Mouse (Mus musculus): ENCODE measurements at regions not wholly inside any gene's neighbourhood (a gene's known extent, or its start where the extent isn't known, plus 50 kb on each side); places are given as distances from the start of the nearest gene placed in this dataset.

- DNase-seq (ENCODE audit: extremely low read depth, low read depth, low spot score) = no peak
- no peak for TF ChIP-seq POLR2A (IDR thresholded peaks at IDR 0.05; ENCODE audit: extremely low read depth, insufficient read depth, low read length)
- no peak for TF ChIP-seq CTCF (IDR thresholded peaks at IDR 0.05; ENCODE audit: low read depth, low read length)
- Histone ChIP-seq H3K27ac (replicated peaks; ENCODE audit: insufficient read depth, low read depth, low read length) (no peak overlapping the region), H3K79me2 (ENCODE audit: control insufficient read depth, insufficient read depth, low read length) (no peaks in the 10 kb centered on the region), H3K4me1 (ENCODE audit: control insufficient read depth, insufficient read depth, low read length) (no peaks in the 10 kb centered on the region), H3K4me3 (ENCODE audit: insufficient read depth, low read depth, low read length) (no peak overlapping the region), H3K9ac (ENCODE audit: low read depth, low read length) (no peak overlapping the region), H3K27me3 (ENCODE audit: control insufficient read depth, insufficient read depth, low read length) (no peaks in the 10 kb centered on the region), H3K36me3 (ENCODE audit: control insufficient read depth, insufficient read depth, low read length) (no peaks in the 10 kb centered on the region)
- whole genome bisulfite sequencing = 82% methylated on average over 5 of the region's 5 CpGs
Measured at GRCm38 (mm10) chr9:47353972-47354371, 176.0 kb upstream of the Cadm1 start.

- no peaks in the 10 kb centered on the region for H3K36me3 ChIP-seq (ENCODE audit: control insufficient read depth, insufficient read depth, low read length)
- no peak overlapping the region for H3K4me3 ChIP-seq (ENCODE audit: insufficient read depth, low read depth, low read length)
- no peak overlapping the region for H3K9ac ChIP-seq (ENCODE audit: low read depth, low read length)
- H3K27me3 ChIP-seq (ENCODE audit: control insufficient read depth, insufficient read depth, low read length) = no peaks in the 10 kb centered on the region
- no peaks in the 10 kb centered on the region for H3K4me1 ChIP-seq (ENCODE audit: control insufficient read depth, insufficient read depth, low read length)
- TF ChIP-seq CTCF (IDR thresholded peaks at IDR 0.05; ENCODE audit: low read depth, low read length) (no peak), POLR2A (IDR thresholded peaks at IDR 0.05; ENCODE audit: extremely low read depth, insufficient read depth, low read length) (no peak)
- 84% methylated on average over 2 of the region's 2 CpGs for WGBS
- no peak for DNase-seq (ENCODE audit: extremely low read depth, low read depth, low spot score)
- H3K27ac ChIP-seq (replicated peaks; ENCODE audit: insufficient read depth, low read depth, low read length) = no peak overlapping the region
- H3K79me2 ChIP-seq (ENCODE audit: control insufficient read depth, insufficient read depth, low read length) = no peaks in the 10 kb centered on the region
Measured at GRCm38 (mm10) chr9:47354423-47354822, 175.6 kb upstream of the Cadm1 start.

- no peaks in the 10 kb centered on the region for H3K4me1 ChIP-seq (ENCODE audit: control insufficient read depth, insufficient read depth, low read length)
- no peak overlapping the region for H3K27ac ChIP-seq (replicated peaks; ENCODE audit: insufficient read depth, low read depth, low read length)
- no peak for TF ChIP-seq CTCF (IDR thresholded peaks at IDR 0.05; ENCODE audit: low read depth, low read length)
- no peak for TF ChIP-seq POLR2A (IDR thresholded peaks at IDR 0.05; ENCODE audit: extremely low read depth, insufficient read depth, low read length)
- no peaks in the 10 kb centered on the region for H3K27me3 ChIP-seq (ENCODE audit: control insufficient read depth, insufficient read depth, low read length)
- H3K36me3 ChIP-seq (ENCODE audit: control insufficient read depth, insufficient read depth, low read length) = no peaks in the 10 kb centered on the region
- 84% methylated on average over 9 of the region's 9 CpGs for WGBS
- H3K4me3 ChIP-seq (ENCODE audit: insufficient read depth, low read depth, low read length) = no peak overlapping the region
- H3K79me2 ChIP-seq (ENCODE audit: control insufficient read depth, insufficient read depth, low read length) = no peaks in the 10 kb centered on the region
- no peak overlapping the region for H3K9ac ChIP-seq (ENCODE audit: low read depth, low read length)
- DNase-seq (ENCODE audit: extremely low read depth, low read depth, low spot score) = no peak
Measured at GRCm38 (mm10) chr9:47354866-47355265, 175.1 kb upstream of the Cadm1 start.

GRCm38 (mm10) chr9:47357756-47358399, 172.1 kb upstream of the Cadm1 start:
- no peak for TF ChIP-seq POLR2A (IDR thresholded peaks at IDR 0.05; ENCODE audit: extremely low read depth, insufficient read depth, low read length)
- TF ChIP-seq CTCF (IDR thresholded peaks at IDR 0.05; ENCODE audit: low read depth, low read length) = no peak
- 60% methylated on average over 17 of the region's 17 CpGs for WGBS
- Histone ChIP-seq H3K4me1 (ENCODE audit: control insufficient read depth, insufficient read depth, low read length) (no peaks in the 10 kb centered on the region), H3K27ac (replicated peaks; ENCODE audit: insufficient read depth, low read depth, low read length) (no peak overlapping the region), H3K36me3 (ENCODE audit: control insufficient read depth, insufficient read depth, low read length) (no peaks in the 10 kb centered on the region), H3K4me3 (ENCODE audit: insufficient read depth, low read depth, low read length) (no peak overlapping the region), H3K79me2 (ENCODE audit: control insufficient read depth, insufficient read depth, low read length) (no peaks in the 10 kb centered on the region), H3K27me3 (ENCODE audit: control insufficient read depth, insufficient read depth, low read length) (no peaks in the 10 kb centered on the region), H3K9ac (ENCODE audit: low read depth, low read length) (no peak overlapping the region)
- DNase-seq (ENCODE audit: extremely low read depth, low read depth, low spot score) = no peak

- Histone ChIP-seq H3K27me3 (ENCODE audit: control insufficient read depth, insufficient read depth, low read length) (no peaks in the 10 kb centered on the region), H3K79me2 (ENCODE audit: control insufficient read depth, insufficient read depth, low read length) (no peaks in the 10 kb centered on the region), H3K4me1 (ENCODE audit: control insufficient read depth, insufficient read depth, low read length) (no peaks in the 10 kb centered on the region), H3K36me3 (ENCODE audit: control insufficient read depth, insufficient read depth, low read length) (no peaks in the 10 kb centered on the region), H3K27ac (replicated peaks; ENCODE audit: insufficient read depth, low read depth, low read length) (no peak overlapping the region), H3K4me3 (ENCODE audit: insufficient read depth, low read depth, low read length) (no peak overlapping the region), H3K9ac (ENCODE audit: low read depth, low read length) (no peak overlapping the region)
- 89% methylated on average over 4 of the region's 4 CpGs for WGBS
- no peak for DNase-seq (ENCODE audit: extremely low read depth, low read depth, low spot score)
- TF ChIP-seq POLR2A (IDR thresholded peaks at IDR 0.05; ENCODE audit: extremely low read depth, insufficient read depth, low read length) (no peak), CTCF (IDR thresholded peaks at IDR 0.05; ENCODE audit: low read depth, low read length) (no peak)
Measured at GRCm38 (mm10) chr9:47358400-47358767, 171.6 kb upstream of the Cadm1 start.

- Histone ChIP-seq H3K79me2 (ENCODE audit: control insufficient read depth, insufficient read depth, low read length) (no peaks in the 10 kb centered on the region), H3K27me3 (ENCODE audit: control insufficient read depth, insufficient read depth, low read length) (no peaks in the 10 kb centered on the region), H3K27ac (replicated peaks; ENCODE audit: insufficient read depth, low read depth, low read length) (no peak overlapping the region), H3K4me1 (ENCODE audit: control insufficient read depth, insufficient read depth, low read length) (peaks cover 5% of the 10 kb centered on the region), H3K4me3 (ENCODE audit: insufficient read depth, low read depth, low read length) (no peak overlapping the region), H3K36me3 (ENCODE audit: control insufficient read depth, insufficient read depth, low read length) (no peaks in the 10 kb centered on the region), H3K9ac (ENCODE audit: low read depth, low read length) (no peak overlapping the region)
- 77% methylated on average over 11 of the region's 11 CpGs for WGBS
- TF ChIP-seq CTCF (IDR thresholded peaks at IDR 0.05; ENCODE audit: low read depth, low read length) (no peak), POLR2A (IDR thresholded peaks at IDR 0.05; ENCODE audit: extremely low read depth, insufficient read depth, low read length) (no peak)
- no peak for DNase-seq (ENCODE audit: extremely low read depth, low read depth, low spot score)
Measured at GRCm38 (mm10) chr9:47363086-47363485, 166.9 kb upstream of the Cadm1 start.
